Mouse (Mus musculus) adrenal gland, postnatal 14 days (tissue): Measurements from ENCODE around the gene Bola2. TPM values are rescaled to one million over a fixed set of nuclear protein-coding genes. Genes with fewer than 3 reads are reported as not detected.
"Not testable (repeated sequence)": the region's sequence is repeated elsewhere in the genome, so short reads cannot be mapped to it uniquely, and the experiment has no call there.

Experiments used
- DNase-seq: peaks from one replicate; pipeline ENCODE4 v3.0.0; 2021; ENCODE audit warnings: mixed read lengths
- long read RNA-seq, 2 experiments: library from polyadenylated mRNA; stranded (forward); transcript quantifications; one replicate each; pipeline ENCODE4 v2.0.0; 2021
- total RNA-seq: library from RNA; stranded (reverse); gene quantifications from 2 replicates; pipeline ENCODE4 v1.2.3, GENCODE M21; 2021

Bola2 gene
- 74.9 and 82.9 TPM in 2 replicates for total RNA-seq
- long read RNA-seq, experiment 1, transcript Bola2-203 (3 exons, 1,266 nt) = major isoform, 71 of 74 reads
- long read RNA-seq, experiment 1, partial matches to known transcripts = 0 of 74 reads
- long read RNA-seq, experiment 1, other reads (novel, unspliced or antisense) = 1 of 74 reads
- long read RNA-seq, experiment 2, transcript Bola2-203 (3 exons, 1,266 nt) = major isoform, 74 of 89 reads
- long read RNA-seq, experiment 2, partial matches to known transcripts = 0 of 89 reads
- long read RNA-seq, experiment 2, other reads (novel, unspliced or antisense) = 5 of 89 reads

GRCm38 (mm10) chr7:126695210-126695611, at the start of gene Bola2:
Bola2 (plus strand) TSS chr7:126695401.
- peak; percentile 86 for DNase-seq

GRCm38 (mm10) chr7:126645708-126646107, 49.5 kb upstream of the Bola2 start:
- DNase-seq = no peak

- no peak for DNase-seq
Observed at GRCm38 (mm10) chr7:126648486-126648885, 46.7 kb upstream of the Bola2 start.

- DNase-seq = peak; percentile 97
Observed at GRCm38 (mm10) chr7:126649231-126650051, 45.8 kb upstream of the Bola2 start, which contains the start of gene Sgf29. Sgf29 (plus strand) TSS chr7:126649309.

- DNase-seq = no peak
Observed at GRCm38 (mm10) chr7:126650852-126651251, 44.3 kb upstream of the Bola2 start.

- DNase-seq = no peak
Observed at GRCm38 (mm10) chr7:126653991-126654390, 41.2 kb upstream of the Bola2 start.

GRCm38 (mm10) chr7:126655695-126656094, 39.5 kb upstream of the Bola2 start:
- no peak for DNase-seq

GRCm38 (mm10) chr7:126657522-126657921, 37.7 kb upstream of the Bola2 start:
- DNase-seq = no peak

GRCm38 (mm10) chr7:126659771-126660170, 35.4 kb upstream of the Bola2 start:
- DNase-seq = peak; percentile 37

GRCm38 (mm10) chr7:126663646-126664045, 31.6 kb upstream of the Bola2 start:
- DNase-seq = no peak

- peak; percentile 52 for DNase-seq
Observed at GRCm38 (mm10) chr7:126665269-126665668, 29.9 kb upstream of the Bola2 start.

GRCm38 (mm10) chr7:126667495-126668090, 27.6 kb upstream of the Bola2 start:
- DNase-seq = no peak

- DNase-seq = peak; percentile 30
Observed at GRCm38 (mm10) chr7:126668452-126668851, 26.7 kb upstream of the Bola2 start.

GRCm38 (mm10) chr7:126670152-126670551, 25.0 kb upstream of the Bola2 start:
- DNase-seq = no peak

GRCm38 (mm10) chr7:126672111-126672510, 23.1 kb upstream of the Bola2 start:
- no peak for DNase-seq

- DNase-seq = no peak
Observed at GRCm38 (mm10) chr7:126675104-126675503, 20.1 kb upstream of the Bola2 start.

- peak; percentile 70 for DNase-seq
Observed at GRCm38 (mm10) chr7:126676207-126676606, 19.0 kb upstream of the Bola2 start, which contains the start of gene Sult1a1. Sult1a1 (minus strand) TSS chr7:126676432.

GRCm38 (mm10) chr7:126676631-126677220, 18.5 kb upstream of the Bola2 start:
- DNase-seq = no peak

- no peak for DNase-seq
Observed at GRCm38 (mm10) chr7:126678545-126679341, 16.5 kb upstream of the Bola2 start.

GRCm38 (mm10) chr7:126679683-126680082, 15.5 kb upstream of the Bola2 start:
- DNase-seq = no peak

- no peak for DNase-seq
Observed at GRCm38 (mm10) chr7:126681221-126681620, 14.0 kb upstream of the Bola2 start.

- not testable (repeated sequence) for DNase-seq
Observed at GRCm38 (mm10) chr7:126688156-126688555, 7.0 kb upstream of the Bola2 start.
